28 mouse cellular contexts compared by ENCODE assay signal in the genomic region with DNA sequence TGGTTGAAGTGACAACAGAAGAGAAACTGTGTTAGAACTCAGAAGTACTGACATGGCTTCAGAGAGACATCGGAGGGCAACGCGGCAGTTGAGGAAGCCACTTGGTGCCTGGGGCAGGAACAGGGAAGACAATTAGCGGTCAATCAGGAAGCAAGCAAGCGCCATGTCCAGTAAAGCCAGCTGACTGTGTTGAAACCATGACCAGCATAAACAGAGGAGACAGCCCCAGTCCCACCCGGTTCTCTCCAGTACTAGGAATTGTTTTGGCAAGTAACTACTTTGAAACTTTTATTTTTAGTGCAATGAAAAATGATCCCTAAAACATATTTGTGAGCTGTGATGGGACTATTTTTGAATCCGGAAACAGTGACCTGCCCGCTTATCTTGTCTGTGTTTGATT. TPM values are rescaled to one million over a fixed set of nuclear protein-coding genes. Genes with fewer than 3 reads are reported as not detected.
DNase-seq lines count a peak whose midpoint lies in the region; ATAC-seq and TF ChIP-seq lines count a peak whose summit lies in the region.
"Had no signal": no experiment of that assay in that cellular context is flagged by ENCODE, and none has a peak within 500 bp of the region (broad histone marks: within the 10 kb centered on the region; RNA-seq: fewer than 3 reads in every experiment).

No protein-coding gene starts in this region.

- intact Hi-C loops in heart, adult 2 months (cut with DNase I) = no loop called here
- intact Hi-C loops in heart, postnatal 36 days (cut with DNase I) = no loop called here

- H3K27ac ChIP-seq in heart, adult 2 months = peak overlapping the region; percentile 79
- no peak overlapping the region for H3K27ac ChIP-seq in heart, embryonic 12.5 days (ENCODE audit: poor library complexity, severe bottlenecking)
- H3K27ac ChIP-seq in heart, embryonic 16.5 days (ENCODE audit: low read length) = peak overlapping the region; percentile 97
- H3K27ac ChIP-seq: embryonic facial prominence, embryonic 13.5 days; forebrain, embryonic 10.5 days; forebrain, embryonic 15.5 days; hindbrain, embryonic 10.5 days; kidney, postnatal 0 days; limb, embryonic 13.5 days; midbrain, embryonic 12.5 days; neural tube, embryonic 12.5 days had no signal

- H3K9ac ChIP-seq in heart, adult 2 months (ENCODE audit: low read depth, low read length) = no peak overlapping the region
- H3K9ac ChIP-seq in heart, embryonic 12.5 days = no peak overlapping the region
- H3K9ac ChIP-seq in heart, embryonic 16.5 days (ENCODE audit: low read length) = no peak overlapping the region
- H3K9ac ChIP-seq: embryonic facial prominence, embryonic 13.5 days; forebrain, embryonic 15.5 days; limb, embryonic 13.5 days; midbrain, embryonic 12.5 days; neural tube, embryonic 12.5 days had no signal

- no peaks in the 10 kb centered on the region for H3K27me3 ChIP-seq in heart, adult 2 months (ENCODE audit: control insufficient read depth, insufficient read depth, low read length)
- H3K27me3 ChIP-seq in heart, embryonic 12.5 days (replicated peaks) = no peaks in the 10 kb centered on the region
- no peaks in the 10 kb centered on the region for H3K27me3 ChIP-seq in heart, embryonic 16.5 days (ENCODE audit: control insufficient read depth, insufficient read depth, low read length)
- H3K27me3 ChIP-seq: embryonic facial prominence, embryonic 13.5 days; forebrain, embryonic 15.5 days; limb, embryonic 13.5 days; midbrain, embryonic 12.5 days; neural tube, embryonic 12.5 days; Patski had no signal

- no peak overlapping the region for H3K4me3 ChIP-seq in heart, adult 2 months
- no peak overlapping the region for H3K4me3 ChIP-seq in heart, embryonic 12.5 days
- H3K4me3 ChIP-seq in heart, embryonic 16.5 days (ENCODE audit: low read length) = no peak overlapping the region
- H3K4me3 ChIP-seq: embryonic facial prominence, embryonic 13.5 days; forebrain, embryonic 10.5 days; forebrain, embryonic 15.5 days; hindbrain, embryonic 10.5 days; limb, embryonic 13.5 days; megakaryocyte, embryonic 14.5 days; midbrain, embryonic 12.5 days; myocyte; neural tube, embryonic 12.5 days had no signal

- DNase-seq in heart, adult 2 months = no peak
- DNase-seq in heart, postnatal 36 days = no peak
- DNase-seq in lung, postnatal 10 days = peak; percentile 57
- DNase-seq in lung, postnatal 4 days = peak; percentile 31 to 49
- DNase-seq in thymus, adult 18-20 months = no peak
- DNase-seq: adrenal gland, postnatal 10 days; cerebellum, adult 11 months; cerebellum, adult 9-10 months; kidney, adult 18-20 months; kidney, postnatal 4 days; right cerebral cortex, postnatal 4 days had no signal

- peaks cover 2% of the 10 kb centered on the region; the same call in 1 of the 2 replicates for H3K36me3 ChIP-seq in heart, adult 2 months (ENCODE audit: control insufficient read depth, insufficient read depth, low read length)
- no peaks in the 10 kb centered on the region for H3K36me3 ChIP-seq in heart, embryonic 12.5 days
- H3K36me3 ChIP-seq in heart, embryonic 16.5 days (ENCODE audit: control insufficient read depth, insufficient read depth) = no peaks in the 10 kb centered on the region

- TF ChIP-seq CTCF in heart, adult 2 months (IDR thresholded peaks at IDR 0.05) = no peak

- no peak for ATAC-seq in heart, embryonic 12.5 days (ENCODE audit: insufficient number of reproducible peaks, low FRiP score)
- ATAC-seq in heart, embryonic 16.5 days (replicated peaks; ENCODE audit: extremely low read depth, insufficient read depth, low FRiP score) = no peak
- ATAC-seq: forebrain, embryonic 15.5 days; hindbrain, embryonic 16.5 days; Patski had no signal

- H3K4me1 ChIP-seq in heart, adult 2 months (ENCODE audit: control insufficient read depth, insufficient read depth, low read length) = peaks cover 29% of the 10 kb centered on the region
- peaks cover 77% of the 10 kb centered on the region for H3K4me1 ChIP-seq in heart, embryonic 12.5 days (replicated peaks)
- H3K4me1 ChIP-seq in heart, embryonic 16.5 days (ENCODE audit: control insufficient read depth, insufficient read depth, low read length) = peaks cover 60% of the 10 kb centered on the region

- 31% methylated on average over 8 of the region's 8 CpGs for WGBS in heart, adult 2 months
- 82% methylated on average over 8 of the region's 8 CpGs for WGBS in heart, embryonic 12.5 days
- 72% methylated on average over 8 of the region's 8 CpGs for WGBS in heart, embryonic 16.5 days

- H3K79me2 ChIP-seq in heart, adult 2 months (replicated peaks; ENCODE audit: control insufficient read depth, insufficient read depth, low read length) = 0 out of 2 replicates have a peak, but pooled peaks cover 2% of the 10 kb centered on the region

- H3K9me3 ChIP-seq in heart, embryonic 12.5 days (replicated peaks) = no peaks in the 10 kb centered on the region
- H3K9me3 ChIP-seq in heart, embryonic 16.5 days (replicated peaks; ENCODE audit: control insufficient read depth, low read length) = no peaks in the 10 kb centered on the region
- H3K9me3 ChIP-seq: embryonic facial prominence, embryonic 13.5 days; forebrain, embryonic 10.5 days; forebrain, embryonic 15.5 days; limb, embryonic 13.5 days; midbrain, embryonic 12.5 days; neural tube, embryonic 12.5 days had no signal

- no peak for TF ChIP-seq POLR2A in heart, adult 2 months (IDR thresholded peaks at IDR 0.05; ENCODE audit: insufficient read depth, low read depth, low read length)

- no peak for TF ChIP-seq EP300 in heart, adult 2 months (IDR thresholded peaks at IDR 0.05; ENCODE audit: insufficient read depth, low read depth, low read length)

- H3K4me2 ChIP-seq in heart, embryonic 12.5 days = no peak overlapping the region
- H3K4me2 ChIP-seq in heart, embryonic 16.5 days (ENCODE audit: low read depth, low read length) = no peak overlapping the region
- H3K4me2 ChIP-seq: embryonic facial prominence, embryonic 13.5 days; forebrain, embryonic 15.5 days; limb, embryonic 13.5 days; liver, embryonic 11.5 days; midbrain, embryonic 12.5 days; neural tube, embryonic 12.5 days had no signal

RNA-seq across cellular contexts. Expression of gene Rcan1, which starts 39.9 kb away (rescaled TPM):
- 100 to 1,000 TPM in 1 of 2 experiments, 10 to 100 TPM in 1; 63.0 to 112 TPM for total RNA-seq in heart, adult 2 months (2021)
- 40.7 and 61.8 TPM in 2 replicates for polyA plus RNA-seq in heart, adult 2 months (2012; rRNA removed)
- 148 and 153 TPM in 2 replicates for polyA plus RNA-seq in heart, embryonic 12.5 days (2016; fragmentation: Nextera tagmentation; extraction: Ambion mirVana)
- polyA plus RNA-seq in heart, embryonic 16.5 days (2015; fragmentation: Nextera tagmentation; extraction: Ambion mirVana) = 80.7 and 89.2 TPM in 2 replicates
- total RNA-seq in heart, postnatal 36 days (2021) = 10 to 100 TPM; 50.8 to 99.4 TPM

RNA-seq across cellular contexts. Expression of gene Clic6, which starts 54.8 kb away (rescaled TPM):
- under 1 TPM; 0.07 to 0.18 TPM for total RNA-seq in heart, adult 2 months (2021)
- 0.09 and 0.92 TPM in 2 replicates for polyA plus RNA-seq in heart, adult 2 months (2012; rRNA removed)
- polyA plus RNA-seq in heart, embryonic 12.5 days (2016; fragmentation: Nextera tagmentation; extraction: Ambion mirVana) = 1.7 and 1.8 TPM in 2 replicates
- polyA plus RNA-seq in heart, embryonic 16.5 days (2015; fragmentation: Nextera tagmentation; extraction: Ambion mirVana) = 1.9 and 3.4 TPM in 2 replicates
- under 1 TPM; 0.08 to 0.25 TPM for total RNA-seq in heart, postnatal 36 days (2021)
- total RNA-seq: common myeloid progenitor, adult 5-6 weeks; MEL had no signal
- polyA plus RNA-seq: myocyte had no signal

Comparison
In these comparisons a context has a peak if more than half of its experiments do, and no peak if none do; other contexts are left out.
1. DNase-seq: peak in lung, postnatal 10 days (single experiment) and lung, postnatal 4 days (2 of 2); none in heart, adult 2 months (0 of 2), heart, postnatal 36 days (0 of 2) and thymus, adult 18-20 months (0 of 2).